22 mouse cellular contexts compared by ENCODE assay signal in the genomic region with DNA sequence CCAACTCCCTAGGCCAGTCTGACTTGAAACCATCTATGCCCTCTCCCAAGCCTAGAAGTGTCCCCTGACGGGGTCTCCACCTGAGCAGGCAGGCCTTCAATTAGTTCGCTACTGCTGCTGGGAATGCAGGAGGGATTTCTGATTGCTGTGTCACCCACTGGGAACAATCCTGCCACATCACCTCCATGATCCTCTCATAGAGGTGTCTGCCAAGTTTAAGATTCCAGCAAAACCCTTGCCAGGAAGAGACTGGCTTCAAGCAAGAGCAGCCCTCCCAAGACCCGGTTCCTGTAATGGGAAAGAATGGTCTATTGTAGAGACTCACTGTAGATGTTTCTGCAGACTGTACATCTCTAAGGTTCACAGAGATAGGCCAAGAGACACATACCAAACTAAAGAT. TPM values are rescaled to one million over a fixed set of nuclear protein-coding genes. Genes with fewer than 3 reads are reported as not detected.
A peak's percentile ranks its signal among the peaks of the same experiment; 100 is the strongest.
DNase-seq lines count a peak whose midpoint lies in the region; ATAC-seq and TF ChIP-seq lines count a peak whose summit lies in the region.
"Had no signal": no experiment of that assay in that cellular context is flagged by ENCODE, and none has a peak within 500 bp of the region (broad histone marks: within the 10 kb centered on the region; RNA-seq: fewer than 3 reads in every experiment).

No protein-coding gene starts in this region.

- WGBS in forebrain, embryonic 15.5 days = 74% methylated on average over 3 of the region's 3 CpGs
- WGBS in forebrain, embryonic 10.5 days = 90% methylated on average over 3 of the region's 3 CpGs
- WGBS in midbrain, embryonic 14.5 days = 91% methylated on average over 3 of the region's 3 CpGs
- WGBS in liver, postnatal 0 days (ENCODE audit: insufficient replicate concordance) = 79% methylated on average over 3 of the region's 3 CpGs

- H3K27me3 ChIP-seq in forebrain, embryonic 15.5 days = no peaks in the 10 kb centered on the region
- peaks cover 24% of the 10 kb centered on the region; the same call in 1 of the 2 replicates for H3K27me3 ChIP-seq in forebrain, embryonic 10.5 days (ENCODE audit: poor library complexity, severe bottlenecking)
- H3K27me3 ChIP-seq in midbrain, embryonic 14.5 days (ENCODE audit: control insufficient read depth, insufficient read depth, low read length) = no peaks in the 10 kb centered on the region
- H3K27me3 ChIP-seq in liver, postnatal 0 days (ENCODE audit: insufficient read depth, low read length) = peaks cover 34% of the 10 kb centered on the region

- no peak overlapping the region for H3K9ac ChIP-seq in forebrain, embryonic 15.5 days (replicated peaks)
- no peak overlapping the region for H3K9ac ChIP-seq in midbrain, embryonic 14.5 days (replicated peaks; ENCODE audit: low read length)
- H3K9ac ChIP-seq in liver, postnatal 0 days (replicated peaks) = no peak overlapping the region
- H3K9ac ChIP-seq: embryonic facial prominence, embryonic 15.5 days; limb, embryonic 12.5 days; liver, embryonic 12.5 days; lung, embryonic 14.5 days had no signal

- peak; percentile 52 for DNase-seq in cerebellum, adult 11-12 months
- no peak for DNase-seq in cerebellum, adult 11 months
- DNase-seq in forebrain, embryonic 10.5 days (ENCODE audit: extremely low spot score, low spot score) = no peak
- DNase-seq in cerebellum, postnatal 10 days = peak; percentile 34 to 39
- DNase-seq in midbrain, embryonic 14.5 days = no peak
- no peak for DNase-seq in adipocyte (ENCODE audit: low spot score)
- DNase-seq in liver, postnatal 0 days = no peak
- DNase-seq: adrenal gland, adult 8-10 months; kidney, adult 8-10 months; lung, postnatal 36 days; right cerebral cortex, postnatal 4 days; thymus, adult 2 months had no signal

- no peak overlapping the region for H3K4me3 ChIP-seq in forebrain, embryonic 15.5 days
- H3K4me3 ChIP-seq in forebrain, embryonic 10.5 days = no peak overlapping the region
- H3K4me3 ChIP-seq in midbrain, embryonic 14.5 days (replicated peaks; ENCODE audit: low read depth, low read length) = 0 out of 2 replicates have a peak overlapping the region, but pooled peaks have one; percentile 66
- no peak overlapping the region for H3K4me3 ChIP-seq in liver, postnatal 0 days (ENCODE audit: low read depth, low read length)
- H3K4me3 ChIP-seq: embryonic facial prominence, embryonic 15.5 days; heart, embryonic 10.5 days; limb, embryonic 12.5 days; liver, embryonic 12.5 days; myocyte had no signal

- no peak for TF ChIP-seq EP300 in liver, postnatal 0 days (IDR thresholded peaks at IDR 0.05; ENCODE audit: low read depth)

- no peaks in the 10 kb centered on the region for H3K9me3 ChIP-seq in forebrain, embryonic 15.5 days
- peaks cover 3% of the 10 kb centered on the region; the same call in 1 of the 2 replicates for H3K9me3 ChIP-seq in forebrain, embryonic 10.5 days
- H3K9me3 ChIP-seq in midbrain, embryonic 14.5 days (ENCODE audit: control insufficient read depth, low read length) = no peaks in the 10 kb centered on the region
- peaks cover 3% of the 10 kb centered on the region for H3K9me3 ChIP-seq in liver, postnatal 0 days (ENCODE audit: low read length)
- H3K9me3 ChIP-seq: embryonic facial prominence, embryonic 15.5 days; heart, embryonic 10.5 days had no signal

- H3K4me2 ChIP-seq in forebrain, embryonic 15.5 days (replicated peaks) = 0 out of 2 replicates have a peak overlapping the region, but pooled peaks have one; percentile 69
- H3K4me2 ChIP-seq in midbrain, embryonic 14.5 days (ENCODE audit: low read length) = peak overlapping the region; percentile 85
- H3K4me2 ChIP-seq in liver, postnatal 0 days (ENCODE audit: low read depth, low read length) = no peak overlapping the region
- H3K4me2 ChIP-seq: embryonic facial prominence, embryonic 15.5 days; liver, embryonic 12.5 days; lung, embryonic 14.5 days had no signal

- ATAC-seq in forebrain, embryonic 15.5 days (replicated peaks) = no peak
- no peak for ATAC-seq in midbrain, embryonic 14.5 days (ENCODE audit: low FRiP score, low TSS enrichment)
- ATAC-seq in liver, postnatal 0 days = no peak
- ATAC-seq: inflammation-experienced regulatory T-cells, adult 6 months; liver, embryonic 12.5 days had no signal

- H3K4me1 ChIP-seq in forebrain, embryonic 15.5 days = peaks cover 38% of the 10 kb centered on the region
- H3K4me1 ChIP-seq in forebrain, embryonic 10.5 days = peaks cover 30% of the 10 kb centered on the region
- H3K4me1 ChIP-seq in midbrain, embryonic 14.5 days (ENCODE audit: control insufficient read depth, insufficient read depth, low read length) = peaks cover 32% of the 10 kb centered on the region
- peaks cover 7% of the 10 kb centered on the region; the same call in 1 of the 2 replicates for H3K4me1 ChIP-seq in liver, postnatal 0 days (ENCODE audit: insufficient read depth)

- no peak for TF ChIP-seq CTCF in liver, postnatal 0 days (IDR thresholded peaks at IDR 0.05; ENCODE audit: low read depth)

- 0 out of 2 replicates have a peak overlapping the region, but pooled peaks have one; percentile 86 for H3K27ac ChIP-seq in forebrain, embryonic 15.5 days (replicated peaks)
- no peak overlapping the region for H3K27ac ChIP-seq in forebrain, embryonic 10.5 days
- H3K27ac ChIP-seq in midbrain, embryonic 14.5 days (replicated peaks; ENCODE audit: low read depth, low read length) = peak overlapping the region; percentile 93
- H3K27ac ChIP-seq in liver, postnatal 0 days (ENCODE audit: low read depth) = no peak overlapping the region
- H3K27ac ChIP-seq: embryonic facial prominence, embryonic 15.5 days; heart, embryonic 10.5 days; limb, embryonic 12.5 days; liver, embryonic 12.5 days had no signal

- no peaks in the 10 kb centered on the region for H3K36me3 ChIP-seq in forebrain, embryonic 15.5 days
- H3K36me3 ChIP-seq in forebrain, embryonic 10.5 days (replicated peaks) = no peaks in the 10 kb centered on the region
- H3K36me3 ChIP-seq in midbrain, embryonic 14.5 days (ENCODE audit: control insufficient read depth, insufficient read depth, low read length) = no peaks in the 10 kb centered on the region
- no peaks in the 10 kb centered on the region for H3K36me3 ChIP-seq in liver, postnatal 0 days (replicated peaks; ENCODE audit: insufficient read depth, low read length)
- H3K36me3 ChIP-seq: embryonic facial prominence, embryonic 15.5 days; heart, embryonic 10.5 days; limb, embryonic 12.5 days; liver, embryonic 12.5 days had no signal

RNA-seq across cellular contexts. Expression of gene Acsl6, which starts 1.0 kb away (rescaled TPM):
- polyA plus RNA-seq in forebrain, embryonic 15.5 days (2015; fragmentation: Nextera tagmentation; extraction: Ambion mirVana) = 37.2 and 37.5 TPM in 2 replicates
- 11.3 and 12.1 TPM in 2 replicates for polyA plus RNA-seq in forebrain, embryonic 10.5 days (2016; fragmentation: Nextera tagmentation; extraction: Ambion mirVana)
- polyA plus RNA-seq in midbrain, embryonic 14.5 days (2014; fragmentation: Nextera tagmentation; extraction: Ambion mirVana) = 38.4 and 40.9 TPM in 2 replicates
- 0.49 and 0.67 TPM in 2 replicates for polyA plus RNA-seq in liver, postnatal 0 days (2015; fragmentation: Nextera tagmentation; extraction: Ambion mirVana)
- polyA plus RNA-seq: inflammation-experienced regulatory T-cells, adult 6 months had no signal

RNA-seq across cellular contexts. Expression of gene Il3, which starts 35.5 kb away (rescaled TPM):
- polyA plus RNA-seq in forebrain, embryonic 15.5 days (2015; fragmentation: Nextera tagmentation; extraction: Ambion mirVana) = not detected in 2 replicates
- not detected in 2 replicates for polyA plus RNA-seq in forebrain, embryonic 10.5 days (2016; fragmentation: Nextera tagmentation; extraction: Ambion mirVana)
- not detected in 2 replicates for polyA plus RNA-seq in midbrain, embryonic 14.5 days (2014; fragmentation: Nextera tagmentation; extraction: Ambion mirVana)
- not detected in 2 replicates for polyA plus RNA-seq in liver, postnatal 0 days (2015; fragmentation: Nextera tagmentation; extraction: Ambion mirVana)
- polyA plus RNA-seq: embryonic facial prominence, embryonic 15.5 days; gonadal fat pad, adult 2 months; heart, embryonic 10.5 days; inflammation-experienced regulatory T-cells, adult 6 months; limb, embryonic 12.5 days; liver, embryonic 12.5 days; lung, embryonic 14.5 days; myocyte; stomach, embryonic 16.5 days; thymus, adult 2 months had no signal

RNA-seq across cellular contexts. Expression of gene Csf2, which starts 53.1 kb away (rescaled TPM):
- not detected in 2 replicates for polyA plus RNA-seq in forebrain, embryonic 15.5 days (2015; fragmentation: Nextera tagmentation; extraction: Ambion mirVana)
- polyA plus RNA-seq in forebrain, embryonic 10.5 days (2016; fragmentation: Nextera tagmentation; extraction: Ambion mirVana) = not detected in 2 replicates
- not detected in 2 replicates for polyA plus RNA-seq in midbrain, embryonic 14.5 days (2014; fragmentation: Nextera tagmentation; extraction: Ambion mirVana)
- polyA plus RNA-seq in liver, postnatal 0 days (2015; fragmentation: Nextera tagmentation; extraction: Ambion mirVana) = not detected in 2 replicates
- polyA plus RNA-seq: embryonic facial prominence, embryonic 15.5 days; gonadal fat pad, adult 2 months; heart, embryonic 10.5 days; limb, embryonic 12.5 days; liver, embryonic 12.5 days; myocyte; stomach, embryonic 16.5 days had no signal

Comparison
In these comparisons a context has a peak if more than half of its experiments do, and no peak if none do; other contexts are left out.
1. DNase-seq: peak in cerebellum, adult 11-12 months (single experiment) and cerebellum, postnatal 10 days (2 of 2); none in cerebellum, adult 11 months (single experiment), forebrain, embryonic 10.5 days (single experiment), midbrain, embryonic 14.5 days (single experiment), adipocyte (single experiment) and liver, postnatal 0 days (single experiment).
2. H3K27ac ChIP-seq: peak in forebrain, embryonic 15.5 days (single experiment) and midbrain, embryonic 14.5 days (single experiment); none in forebrain, embryonic 10.5 days (single experiment) and liver, postnatal 0 days (single experiment).